Mouse (Mus musculus): Measurements from ENCODE around the gene Cttnbp2nl. TPM values are rescaled to one million over a fixed set of nuclear protein-coding genes. Genes with fewer than 3 reads are reported as not detected.
A peak's percentile ranks its signal among the peaks of the same experiment; 100 is the strongest.

Cttnbp2nl gene
- polyA plus RNA-seq, 1 experiment from 2014 or later = 55.7 TPM

DNA sequence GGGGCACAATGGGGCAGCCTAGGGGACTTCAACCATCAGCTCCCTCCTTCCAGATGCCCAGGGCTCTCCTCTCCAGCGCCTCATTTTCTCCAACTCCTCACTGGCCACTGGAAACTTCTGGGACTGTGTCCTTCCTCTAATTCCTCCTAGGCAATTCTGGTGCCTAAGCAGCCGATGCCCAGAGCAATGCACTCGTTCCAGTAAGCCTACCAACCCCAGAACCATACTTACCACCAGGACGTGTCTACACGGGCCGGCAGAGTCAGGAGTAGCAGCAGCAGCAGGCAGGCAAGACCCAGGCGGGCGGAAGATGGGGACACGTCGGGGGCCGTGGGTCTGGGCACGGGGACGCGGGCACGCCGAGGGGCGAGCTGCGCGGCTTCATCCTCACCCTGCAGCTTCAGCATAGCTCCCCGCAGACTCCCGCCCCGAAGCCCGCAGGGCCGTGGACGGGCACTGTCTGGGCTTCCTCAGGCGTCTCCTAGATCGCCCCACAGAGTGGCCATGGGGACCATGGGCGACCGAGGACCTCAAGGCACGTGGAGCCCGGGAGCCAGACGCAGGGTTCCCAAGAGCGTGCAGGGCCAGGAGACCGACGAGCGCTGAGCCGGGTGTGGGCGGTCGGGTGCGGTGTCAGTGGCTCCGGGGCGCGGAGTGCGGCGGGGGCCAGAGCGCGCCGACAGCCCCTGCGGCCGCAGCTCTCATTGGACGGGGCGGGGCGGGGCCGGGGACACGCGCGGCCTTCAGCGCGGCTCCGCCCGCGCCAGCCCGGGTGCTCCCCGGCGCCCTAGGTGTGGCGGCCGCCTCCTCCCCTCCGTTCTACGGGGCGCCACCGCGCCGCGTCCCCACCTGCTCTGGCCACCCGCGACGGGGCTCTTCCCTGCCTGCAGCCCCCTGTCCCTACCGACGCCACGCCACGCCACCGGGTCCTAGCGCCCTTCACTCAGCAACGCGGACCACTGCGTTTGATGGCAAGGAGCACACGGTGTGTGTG is 91.6 kb downstream of the Cttnbp2nl start, which contains the start of gene Wnt2b:
Wnt2b (minus strand) TSS at position 856 of the 994 bp plus-strand sequence.
- H3K27ac ChIP-seq (ENCODE audit: low read depth, low read length) = no peak within 1 kb of the TSS
- DNase-seq (ENCODE audit: low spot score) (peak; percentile 34), ATAC-seq (ENCODE audit: insufficient read depth, low FRiP score, low TSS enrichment) (peak; percentile 40)
- H3K4me2 ChIP-seq (ENCODE audit: low read depth) = peak within 1 kb of the TSS; percentile 61
- 1% methylated on average over 60 of the region's 87 CpGs for WGBS
- H3K9me3 ChIP-seq (ENCODE audit: control insufficient read depth, low read length) = no peaks in the 10 kb centered on the region
- H3K4me1 ChIP-seq (ENCODE audit: control insufficient read depth, insufficient read depth, low read length) = no peaks in the 10 kb centered on the region
- peak within 1 kb of the TSS; percentile 44 for H3K9ac ChIP-seq (ENCODE audit: low read length)
- H3K36me3 ChIP-seq (ENCODE audit: control insufficient read depth, insufficient read depth, low read length) = no peaks in the 10 kb centered on the region
- peak within 1 kb of the TSS; percentile 40 for H3K4me3 ChIP-seq (ENCODE audit: low read depth, low read length)
- peaks cover 45% of the 10 kb centered on the region for H3K27me3 ChIP-seq (ENCODE audit: control insufficient read depth, insufficient read depth, low read length)

GRCm38 (mm10) chr3:104960026-104961000 is 92.6 kb downstream of the Cttnbp2nl start:
- DNase-seq (ENCODE audit: low spot score) (no peak), ATAC-seq (ENCODE audit: insufficient read depth, low FRiP score, low TSS enrichment) (no peak)
- Histone ChIP-seq H3K36me3 (ENCODE audit: control insufficient read depth, insufficient read depth, low read length) (no peaks in the 10 kb centered on the region), H3K4me1 (ENCODE audit: control insufficient read depth, insufficient read depth, low read length) (no peaks in the 10 kb centered on the region), H3K27ac (ENCODE audit: low read depth, low read length) (no peak overlapping the region), H3K27me3 (ENCODE audit: control insufficient read depth, insufficient read depth, low read length) (peaks cover 45% of the 10 kb centered on the region), H3K4me3 (ENCODE audit: low read depth, low read length) (no peak overlapping the region; the same call in 1 of the 2 replicates), H3K4me2 (ENCODE audit: low read depth) (no peak overlapping the region), H3K9ac (ENCODE audit: low read length) (no peak overlapping the region; the same call in 1 of the 2 replicates), H3K9me3 (ENCODE audit: control insufficient read depth, low read length) (no peaks in the 10 kb centered on the region)
- 11% methylated on average over 19 of the region's 19 CpGs for WGBS

- no peak overlapping the region for H3K4me3 ChIP-seq (ENCODE audit: low read depth, low read length)
- H3K36me3 ChIP-seq (ENCODE audit: control insufficient read depth, insufficient read depth, low read length) = peaks cover 3% of the 10 kb centered on the region; the same call in 1 of the 2 replicates
- 77% methylated on average over 6 of the region's 6 CpGs for WGBS
- peaks cover 21% of the 10 kb centered on the region for H3K27me3 ChIP-seq (ENCODE audit: control insufficient read depth, insufficient read depth, low read length)
- no peak overlapping the region for H3K4me2 ChIP-seq (ENCODE audit: low read depth)
- H3K9ac ChIP-seq (ENCODE audit: low read length) = no peak overlapping the region
- no peak overlapping the region for H3K27ac ChIP-seq (ENCODE audit: low read depth, low read length)
- ATAC-seq (ENCODE audit: insufficient read depth, low FRiP score, low TSS enrichment) (no peak), DNase-seq (ENCODE audit: low spot score) (no peak)
- H3K4me1 ChIP-seq (ENCODE audit: control insufficient read depth, insufficient read depth, low read length) = no peaks in the 10 kb centered on the region
- no peaks in the 10 kb centered on the region for H3K9me3 ChIP-seq (ENCODE audit: control insufficient read depth, low read length)
These were observed 96.8 kb downstream of the Cttnbp2nl start for GRCm38 (mm10) chr3:104956131-104956581.

GRCm38 (mm10) chr3:104954551-104954950 is 98.4 kb downstream of the Cttnbp2nl start:
- Histone ChIP-seq H3K27ac (ENCODE audit: low read depth, low read length) (no peak overlapping the region), H3K4me2 (ENCODE audit: low read depth) (no peak overlapping the region), H3K27me3 (ENCODE audit: control insufficient read depth, insufficient read depth, low read length) (peaks cover 5% of the 10 kb centered on the region), H3K36me3 (ENCODE audit: control insufficient read depth, insufficient read depth, low read length) (peaks cover 3% of the 10 kb centered on the region; the same call in 1 of the 2 replicates), H3K9ac (ENCODE audit: low read length) (no peak overlapping the region), H3K4me3 (ENCODE audit: low read depth, low read length) (no peak overlapping the region), H3K9me3 (ENCODE audit: control insufficient read depth, low read length) (no peaks in the 10 kb centered on the region), H3K4me1 (ENCODE audit: control insufficient read depth, insufficient read depth, low read length) (no peaks in the 10 kb centered on the region)
- DNase-seq (ENCODE audit: low spot score) (no peak), ATAC-seq (ENCODE audit: insufficient read depth, low FRiP score, low TSS enrichment) (no peak)
- WGBS = 95% methylated on average over 15 of the region's 15 CpGs

DNA sequence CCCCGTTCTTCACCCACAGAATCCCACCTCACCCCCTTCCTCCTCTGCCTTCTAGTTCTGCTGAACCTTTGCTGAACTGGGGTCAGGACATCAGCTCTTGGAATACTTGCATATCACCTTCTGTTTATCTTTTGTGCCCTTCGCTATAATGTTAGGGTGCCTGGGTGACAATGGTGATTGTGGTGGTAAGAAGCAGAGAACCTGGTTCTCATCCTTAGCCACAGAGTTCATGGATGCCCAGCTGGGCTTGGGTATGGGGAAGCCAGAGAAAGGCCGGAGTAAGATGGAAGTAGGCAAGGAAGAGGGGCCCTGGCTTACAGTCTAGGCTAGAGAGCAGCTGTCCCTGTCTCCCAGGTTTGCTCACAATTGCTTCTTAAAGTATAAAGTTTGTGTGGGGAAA is 98.8 kb downstream of the Cttnbp2nl start:
- Histone ChIP-seq H3K4me1 (ENCODE audit: control insufficient read depth, insufficient read depth, low read length) (no peaks in the 10 kb centered on the region), H3K27me3 (ENCODE audit: control insufficient read depth, insufficient read depth, low read length) (peaks cover 5% of the 10 kb centered on the region), H3K9me3 (ENCODE audit: control insufficient read depth, low read length) (no peaks in the 10 kb centered on the region), H3K4me3 (ENCODE audit: low read depth, low read length) (no peak overlapping the region), H3K36me3 (ENCODE audit: control insufficient read depth, insufficient read depth, low read length) (peaks cover 3% of the 10 kb centered on the region; the same call in 1 of the 2 replicates), H3K9ac (ENCODE audit: low read length) (no peak overlapping the region), H3K4me2 (ENCODE audit: low read depth) (no peak overlapping the region), H3K27ac (ENCODE audit: low read depth, low read length) (no peak overlapping the region)
- ATAC-seq (ENCODE audit: insufficient read depth, low FRiP score, low TSS enrichment) (no peak), DNase-seq (ENCODE audit: low spot score) (no peak)
- WGBS = 92% methylated on average over 3 of the region's 3 CpGs

GRCm38 (mm10) chr3:104952891-104953670 is 99.9 kb downstream of the Cttnbp2nl start:
- Histone ChIP-seq H3K27me3 (ENCODE audit: control insufficient read depth, insufficient read depth, low read length) (no peaks in the 10 kb centered on the region), H3K4me3 (ENCODE audit: low read depth, low read length) (no peak overlapping the region), H3K4me2 (ENCODE audit: low read depth) (no peak overlapping the region), H3K27ac (ENCODE audit: low read depth, low read length) (no peak overlapping the region), H3K4me1 (ENCODE audit: control insufficient read depth, insufficient read depth, low read length) (no peaks in the 10 kb centered on the region), H3K36me3 (ENCODE audit: control insufficient read depth, insufficient read depth, low read length) (peaks cover 3% of the 10 kb centered on the region; the same call in 1 of the 2 replicates), H3K9me3 (ENCODE audit: control insufficient read depth, low read length) (no peaks in the 10 kb centered on the region), H3K9ac (ENCODE audit: low read length) (no peak overlapping the region)
- 96% methylated on average over 23 of the region's 23 CpGs for WGBS
- DNase-seq (ENCODE audit: low spot score) = no peak
- ATAC-seq (ENCODE audit: insufficient read depth, low FRiP score, low TSS enrichment) = no peak

Data from neural tube, embryonic 11.5 days (tissue).